Mouse (Mus musculus) heart, adult 8-10 months (tissue): Measurements from ENCODE around the gene Vmn2r45. TPM values are rescaled to one million over a fixed set of nuclear protein-coding genes. Genes with fewer than 3 reads are reported as not detected.
"Not testable (repeated sequence)": the region's sequence is repeated elsewhere in the genome, so short reads cannot be mapped to it uniquely, and the experiment has no call there.

ENCODE experiments used
- DNase-seq: peaks from one replicate; pipeline ENCODE4 v3.0.0; 2022; ENCODE audit warnings: low spot score
- total RNA-seq, 4 experiments: library from RNA; stranded (reverse); gene quantifications; 2 replicates each; pipeline ENCODE4 v1.2.4; 2022

The Vmn2r45 gene
- not detected for total RNA-seq

DNA sequence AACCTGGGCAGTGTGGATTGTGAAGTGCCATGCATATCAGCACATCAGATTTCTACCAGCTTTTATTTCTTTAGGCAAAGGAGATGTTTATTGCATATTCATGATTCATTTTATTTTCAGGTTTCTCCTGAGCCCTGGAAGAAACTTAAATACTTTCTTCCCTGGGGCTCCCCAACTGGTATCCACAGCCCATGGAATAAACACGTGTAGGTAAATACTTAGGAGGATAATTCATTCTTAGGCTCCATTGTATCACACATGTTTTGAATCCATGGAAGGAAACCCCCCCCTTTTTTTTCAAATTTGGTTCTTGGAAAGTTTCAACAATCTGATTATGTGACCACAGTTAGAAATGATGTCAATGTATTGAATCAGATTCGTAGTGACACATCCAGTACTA is at the start of gene Vmn2r45:
Gene Vmn2r45, minus strand, starts transcription at position 101 of the 400 bp plus-strand sequence.
- DNase-seq: not testable (repeated sequence)

Other genes with a start within 250 kb of the Vmn2r45 start
- not detected for gene Vmn2r43, start 228.5 kb downstream of the Vmn2r45 start, total RNA-seq
- gene Vmn2r44, start 105.7 kb downstream of the Vmn2r45 start, total RNA-seq: not detected